Mouse (Mus musculus): ENCODE results near the gene Sp2. TPM values are rescaled to one million over a fixed set of nuclear protein-coding genes. Genes with fewer than 3 reads are reported as not detected.

Gene Sp2
- 15.7 and 17.9 TPM in 2 replicates for polyA plus RNA-seq (2015; fragmentation: Nextera tagmentation; extraction: Ambion mirVana)

GRCm38 (mm10) chr11:96982859-96983258, at the start of gene Sp2:
Sp2 (minus strand) TSS chr11:96982959.
- H3K4me1 ChIP-seq = peaks cover 15% of the 10 kb centered on the region
- H3K4me3 ChIP-seq = no peak within 1 kb of the TSS
- H3K27me3 ChIP-seq = peaks cover 5% of the 10 kb centered on the region; the same call in 1 of the 2 replicates
- no peak for ATAC-seq (ENCODE audit: borderline replicate concordance, extremely low read depth, low FRiP score, low TSS enrichment)
- no peak within 1 kb of the TSS for H3K4me2 ChIP-seq
- WGBS = 68% methylated on average over 7 of the region's 7 CpGs
- no peak within 1 kb of the TSS for H3K27ac ChIP-seq
- H3K36me3 ChIP-seq = no peaks in the 10 kb centered on the region
- no peak within 1 kb of the TSS for H3K9ac ChIP-seq
- H3K9me3 ChIP-seq = no peaks in the 10 kb centered on the region

DNA sequence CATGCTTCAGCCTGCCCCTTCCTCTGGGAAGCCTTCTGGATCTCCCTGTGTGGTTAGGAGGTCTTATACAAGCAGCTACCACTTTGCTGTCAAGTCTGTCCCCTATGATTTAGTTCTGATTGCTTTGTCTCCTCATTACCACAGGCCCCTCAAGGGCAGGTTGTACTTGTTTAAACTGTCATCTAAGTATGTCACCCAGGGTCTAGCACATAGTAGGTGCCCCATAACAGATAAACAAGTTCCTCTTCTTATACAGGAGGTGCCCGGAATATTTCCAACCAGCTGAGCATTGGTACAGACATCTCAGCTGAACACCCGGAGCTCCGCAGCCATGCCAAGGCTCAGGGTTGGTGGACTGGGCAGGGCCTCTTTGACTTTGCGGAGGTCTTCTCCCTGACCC, 49.7 kb upstream of the Sp2 start:
- WGBS = 96% methylated on average over 4 of the region's 4 CpGs
- no peaks in the 10 kb centered on the region for H3K27me3 ChIP-seq
- H3K9ac ChIP-seq = no peak overlapping the region
- no peak overlapping the region for H3K4me3 ChIP-seq
- no peak overlapping the region for H3K4me2 ChIP-seq
- no peaks in the 10 kb centered on the region for H3K9me3 ChIP-seq
- no peaks in the 10 kb centered on the region for H3K36me3 ChIP-seq
- H3K4me1 ChIP-seq = peaks cover 12% of the 10 kb centered on the region
- ATAC-seq (ENCODE audit: borderline replicate concordance, extremely low read depth, low FRiP score, low TSS enrichment) = no peak
- H3K27ac ChIP-seq = no peak overlapping the region

DNA sequence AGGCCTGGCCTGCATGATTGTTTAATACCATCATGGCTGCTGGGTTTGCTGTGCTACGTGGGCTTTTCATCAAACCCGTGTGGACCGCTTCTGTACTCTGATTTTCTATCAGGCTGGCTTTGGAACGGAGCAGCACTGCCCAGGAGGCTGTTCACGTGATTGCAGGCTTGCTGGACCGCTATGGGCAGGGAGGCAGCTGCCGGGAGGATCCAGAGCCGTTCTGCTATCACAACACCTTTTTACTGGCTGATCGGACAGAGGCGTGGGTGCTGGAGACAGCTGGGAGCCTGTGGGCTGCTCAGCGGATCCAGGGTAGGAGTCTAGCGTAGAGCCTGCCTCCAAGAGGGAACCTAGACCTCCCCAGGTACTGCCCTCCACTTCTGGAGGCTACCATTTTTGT, 49.2 kb upstream of the Sp2 start:
- Histone ChIP-seq H3K4me2 (no peak overlapping the region), H3K9me3 (no peaks in the 10 kb centered on the region), H3K4me3 (no peak overlapping the region), H3K27me3 (no peaks in the 10 kb centered on the region), H3K27ac (no peak overlapping the region), H3K36me3 (no peaks in the 10 kb centered on the region), H3K9ac (no peak overlapping the region), H3K4me1 (peaks cover 12% of the 10 kb centered on the region)
- ATAC-seq (ENCODE audit: borderline replicate concordance, extremely low read depth, low FRiP score, low TSS enrichment) = no peak
- 69% methylated on average over 12 of the region's 12 CpGs for WGBS

DNA sequence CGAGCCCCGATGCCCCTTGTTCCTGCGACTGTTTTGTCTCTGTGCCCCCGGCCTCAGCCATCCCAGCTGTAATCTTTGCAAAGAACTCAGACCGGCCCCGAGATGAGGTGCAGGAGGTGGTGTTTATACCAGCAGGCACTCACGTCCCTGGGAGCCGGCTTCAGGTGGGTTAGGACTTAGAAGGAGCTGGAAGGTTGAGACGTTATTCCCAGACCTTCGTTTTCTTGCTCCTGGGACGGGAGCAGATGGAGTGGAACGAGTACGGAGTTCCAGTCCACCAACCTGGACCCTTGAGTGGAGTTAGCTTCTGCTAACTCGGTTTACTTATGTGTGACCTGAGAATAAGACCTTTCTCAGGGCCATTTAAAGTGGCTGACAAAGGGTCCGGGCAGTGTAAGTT, 47.7 kb upstream of the Sp2 start:
- Histone ChIP-seq H3K27me3 (no peaks in the 10 kb centered on the region), H3K4me3 (peak overlapping the region; percentile 57), H3K9me3 (no peaks in the 10 kb centered on the region), H3K27ac (peak overlapping the region; percentile 84), H3K9ac (peak overlapping the region; percentile 60), H3K4me2 (peak overlapping the region; percentile 81), H3K36me3 (no peaks in the 10 kb centered on the region), H3K4me1 (peaks cover 17% of the 10 kb centered on the region)
- WGBS = 12% methylated on average over 15 of the region's 15 CpGs
- ATAC-seq (ENCODE audit: borderline replicate concordance, extremely low read depth, low FRiP score, low TSS enrichment) = no peak

DNA sequence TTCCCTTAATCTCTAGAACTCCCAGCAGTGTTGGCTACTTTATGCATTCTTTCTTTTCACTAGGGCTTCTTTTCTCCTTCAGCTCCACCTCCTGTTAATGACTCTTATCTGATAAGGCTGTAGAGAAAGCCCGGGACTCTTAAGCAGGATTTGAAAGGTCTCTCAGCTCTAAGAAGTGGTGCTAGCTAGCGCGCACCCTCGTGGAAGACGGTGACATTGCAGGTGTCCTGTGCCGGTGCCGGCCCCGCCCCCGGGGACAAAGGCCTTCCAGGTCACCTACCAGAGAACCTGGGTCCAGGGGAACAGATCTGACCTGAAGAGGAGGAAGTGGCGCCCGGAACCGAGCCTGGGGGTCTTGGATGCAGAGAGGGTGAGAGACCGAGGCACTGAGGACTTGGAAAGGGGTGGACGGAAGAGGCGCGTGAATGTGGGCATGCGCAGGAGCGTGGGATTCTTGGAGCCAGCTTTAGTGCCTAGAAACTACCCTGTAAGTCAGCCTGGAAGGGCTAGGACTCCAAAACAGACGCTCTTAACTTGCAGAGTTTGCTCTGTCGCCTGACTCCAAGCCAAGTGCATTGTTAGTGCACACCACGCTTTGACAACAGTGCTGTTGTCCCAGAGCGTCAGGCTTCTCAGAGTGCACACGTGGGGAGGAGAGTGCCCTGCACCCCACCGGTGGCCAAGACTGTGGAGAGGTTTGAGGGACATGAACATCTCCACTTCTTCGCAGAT, 47.1 kb upstream of the Sp2 start, which contains the start of gene Scrn2:
Gene Scrn2, plus strand, starts transcription at position 253 of the 732 bp plus-strand sequence.
- Histone ChIP-seq H3K9ac (peak within 1 kb of the TSS; percentile 60), H3K4me3 (peak within 1 kb of the TSS; percentile 57), H3K4me1 (peaks cover 19% of the 10 kb centered on the region), H3K4me2 (peak within 1 kb of the TSS; percentile 81), H3K36me3 (no peaks in the 10 kb centered on the region), H3K27me3 (0 out of 2 replicates have a peak, but pooled peaks cover 3% of the 10 kb centered on the region), H3K27ac (peak within 1 kb of the TSS; percentile 84), H3K9me3 (no peaks in the 10 kb centered on the region)
- peak; percentile 76 for ATAC-seq (ENCODE audit: borderline replicate concordance, extremely low read depth, low FRiP score, low TSS enrichment)
- under 1% methylated on average over 25 of the region's 25 CpGs for WGBS

DNA sequence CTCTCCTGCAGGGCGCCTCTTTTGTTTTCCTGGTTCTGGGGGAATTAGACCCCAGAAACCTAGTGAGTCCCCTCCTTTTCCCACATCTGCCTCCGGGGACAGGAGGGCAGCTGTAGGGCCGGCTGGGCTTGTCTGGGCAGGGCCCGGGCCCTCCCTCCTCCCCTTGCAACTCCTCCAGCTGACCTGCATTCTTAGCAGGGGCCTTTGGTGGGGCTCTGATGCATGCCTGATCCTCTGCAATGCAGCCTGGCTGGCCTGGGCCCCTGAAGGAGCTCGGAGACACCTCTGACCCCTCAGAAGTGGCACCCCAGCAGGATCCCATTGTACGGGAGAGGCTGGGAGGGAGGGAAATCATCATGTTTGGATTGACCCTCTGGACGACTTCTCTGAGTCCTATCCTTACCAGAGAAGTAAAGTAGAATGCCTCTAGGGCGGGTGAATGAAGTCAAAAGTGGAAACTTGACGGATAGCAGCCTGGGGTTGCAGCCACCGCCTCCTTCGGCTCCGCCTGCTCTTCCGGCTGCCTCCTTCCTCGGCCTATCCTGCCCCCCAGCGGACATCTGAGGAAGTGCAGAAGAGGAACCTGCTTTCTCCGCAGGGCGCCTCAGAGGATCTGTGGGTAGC, 43.1 kb upstream of the Sp2 start:
- WGBS = 5% methylated on average over 17 of the region's 17 CpGs
- no peaks in the 10 kb centered on the region for H3K36me3 ChIP-seq
- H3K9ac ChIP-seq = peak overlapping the region; percentile 42
- H3K4me3 ChIP-seq = peak overlapping the region; percentile 27
- H3K9me3 ChIP-seq = no peaks in the 10 kb centered on the region
- peaks cover 34% of the 10 kb centered on the region for H3K4me1 ChIP-seq
- H3K27ac ChIP-seq = peak overlapping the region; percentile 82
- peak overlapping the region; percentile 50 for H3K4me2 ChIP-seq
- ATAC-seq (ENCODE audit: borderline replicate concordance, extremely low read depth, low FRiP score, low TSS enrichment) = peak; percentile 60; the same call in 1 of the 2 replicates
- peaks cover 40% of the 10 kb centered on the region for H3K27me3 ChIP-seq

GRCm38 (mm10) chr11:97024977-97025376, 42.2 kb upstream of the Sp2 start:
- H3K9me3 ChIP-seq = no peaks in the 10 kb centered on the region
- ATAC-seq (ENCODE audit: borderline replicate concordance, extremely low read depth, low FRiP score, low TSS enrichment) = no peak
- H3K36me3 ChIP-seq = no peaks in the 10 kb centered on the region
- no peak overlapping the region for H3K9ac ChIP-seq
- H3K27ac ChIP-seq = no peak overlapping the region
- H3K4me1 ChIP-seq = peaks cover 26% of the 10 kb centered on the region
- no peak overlapping the region for H3K4me3 ChIP-seq
- H3K27me3 ChIP-seq = peaks cover 49% of the 10 kb centered on the region
- H3K4me2 ChIP-seq = no peak overlapping the region
- 42% methylated on average over 10 of the region's 10 CpGs for WGBS

DNA sequence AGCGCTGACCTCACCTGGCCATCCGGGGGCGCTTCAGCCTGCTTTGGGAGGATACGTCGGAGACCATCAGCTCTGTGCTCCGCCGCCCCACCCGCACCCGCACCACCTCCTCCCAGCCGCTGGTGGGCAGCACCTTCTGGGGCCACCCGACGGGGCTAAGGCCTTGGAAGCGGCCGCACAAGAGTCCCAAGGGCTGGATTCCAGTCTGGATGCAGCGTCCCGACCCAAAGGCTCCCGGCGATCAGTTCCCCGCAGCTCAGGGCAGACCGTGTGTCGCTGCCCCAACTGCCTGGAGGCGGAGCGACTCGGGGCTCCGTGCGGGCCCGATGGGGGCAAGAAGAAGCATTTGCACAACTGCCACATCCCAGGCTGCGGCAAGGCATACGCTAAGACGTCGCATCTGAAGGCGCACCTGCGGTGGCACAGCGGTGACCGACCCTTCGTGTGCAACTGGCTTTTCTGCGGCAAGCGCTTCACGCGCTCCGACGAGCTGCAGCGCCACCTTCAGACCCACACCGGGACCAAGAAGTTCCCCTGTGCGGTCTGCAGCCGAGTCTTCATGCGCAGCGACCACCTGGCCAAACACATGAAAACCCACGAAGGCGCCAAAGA, 39.2 kb upstream of the Sp2 start:
- ATAC-seq (ENCODE audit: borderline replicate concordance, extremely low read depth, low FRiP score, low TSS enrichment) = peak; percentile 35
- Histone ChIP-seq H3K9me3 (no peaks in the 10 kb centered on the region), H3K4me2 (peak overlapping the region; percentile 95), H3K36me3 (no peaks in the 10 kb centered on the region), H3K4me3 (peak overlapping the region; percentile 52), H3K27ac (no peak overlapping the region), H3K4me1 (peaks cover 44% of the 10 kb centered on the region), H3K27me3 (peaks cover 77% of the 10 kb centered on the region), H3K9ac (peak overlapping the region; percentile 50)
- WGBS = 2% methylated on average over 50 of the region's 50 CpGs

DNA sequence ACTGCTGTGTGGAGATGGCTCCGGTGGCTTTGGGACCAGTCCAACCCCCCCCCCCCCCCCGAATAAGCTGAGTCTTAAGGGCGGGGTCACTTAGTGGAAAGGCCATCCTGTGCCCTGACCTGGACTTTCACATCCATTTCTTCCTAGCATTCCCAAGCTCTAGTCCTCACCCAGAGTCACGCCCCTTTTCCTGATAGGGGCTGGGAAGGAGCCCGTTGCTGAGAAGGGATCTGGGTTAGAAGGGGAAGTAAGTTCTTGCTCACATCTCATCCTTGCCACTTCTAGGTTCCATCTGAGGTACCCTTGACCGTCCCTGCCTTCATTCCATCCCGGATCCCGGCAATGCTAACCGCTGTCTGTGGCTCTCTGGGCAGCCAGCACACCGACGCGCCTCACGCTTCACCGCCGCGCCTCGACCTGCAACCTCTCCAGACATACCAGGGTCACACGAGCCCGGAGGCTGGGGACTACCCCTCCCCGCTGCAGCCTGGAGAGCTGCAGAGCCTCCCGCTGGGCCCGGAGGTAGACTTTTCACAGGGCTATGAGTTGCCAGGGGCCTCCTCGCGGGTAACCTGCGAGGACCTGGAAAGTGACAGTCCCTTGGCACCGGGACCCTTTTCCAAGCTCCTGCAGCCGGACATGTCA, 38.5 kb upstream of the Sp2 start:
- Histone ChIP-seq H3K27me3 (peaks cover 84% of the 10 kb centered on the region), H3K4me2 (peak overlapping the region; percentile 95)

DNA sequence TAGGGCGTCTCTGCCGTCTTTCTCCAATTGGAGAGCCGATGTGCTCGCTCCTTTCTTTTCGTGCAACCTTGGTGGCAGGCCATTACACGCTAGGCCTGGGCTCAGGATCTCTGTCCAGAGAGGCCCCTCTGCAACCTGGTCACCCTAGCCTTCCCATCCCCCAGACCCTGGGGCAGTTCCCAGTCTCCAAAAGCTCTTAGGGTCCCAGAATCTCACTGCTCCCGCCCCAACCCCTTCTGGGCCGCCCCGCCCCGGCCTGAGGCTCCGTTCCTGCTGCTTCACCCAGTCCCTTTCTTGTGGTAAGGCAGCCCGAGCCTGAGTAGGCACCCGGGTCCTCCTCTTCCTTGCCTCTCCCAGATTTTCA, 36.6 kb upstream of the Sp2 start:
- WGBS = 15% methylated on average over 13 of the region's 13 CpGs
- Histone ChIP-seq H3K9me3 (no peaks in the 10 kb centered on the region), H3K4me2 (peak overlapping the region; percentile 69), H3K4me1 (peaks cover 37% of the 10 kb centered on the region), H3K36me3 (no peaks in the 10 kb centered on the region), H3K27ac (no peak overlapping the region), H3K4me3 (peak overlapping the region; percentile 42), H3K27me3 (peaks cover 95% of the 10 kb centered on the region), H3K9ac (no peak overlapping the region)
- ATAC-seq (ENCODE audit: borderline replicate concordance, extremely low read depth, low FRiP score, low TSS enrichment) = no peak

More for the DNA sequence above, 38.5 kb upstream of the Sp2 start:
- no peak for ATAC-seq (ENCODE audit: borderline replicate concordance, extremely low read depth, low FRiP score, low TSS enrichment)
- Histone ChIP-seq H3K4me3 (peak overlapping the region; percentile 52), H3K9ac (peak overlapping the region; percentile 50; the same call in 1 of the 2 replicates), H3K9me3 (no peaks in the 10 kb centered on the region), H3K4me1 (peaks cover 44% of the 10 kb centered on the region), H3K27ac (no peak overlapping the region), H3K36me3 (no peaks in the 10 kb centered on the region)
- WGBS = 3% methylated on average over 27 of the region's 27 CpGs

- H3K4me2 ChIP-seq = peak overlapping the region; percentile 69
- no peak overlapping the region for H3K27ac ChIP-seq
- under 1% methylated on average over 59 of the region's 68 CpGs for WGBS
- peak; percentile 5; the same call in 1 of the 2 replicates for ATAC-seq (ENCODE audit: borderline replicate concordance, extremely low read depth, low FRiP score, low TSS enrichment)
- peak overlapping the region; percentile 42 for H3K4me3 ChIP-seq
- H3K9ac ChIP-seq = no peak overlapping the region
- no peaks in the 10 kb centered on the region for H3K36me3 ChIP-seq
- H3K27me3 ChIP-seq = peaks cover 95% of the 10 kb centered on the region
- H3K9me3 ChIP-seq = no peaks in the 10 kb centered on the region
- peaks cover 37% of the 10 kb centered on the region for H3K4me1 ChIP-seq
Measured at GRCm38 (mm10) chr11:97018583-97019344, 36.0 kb upstream of the Sp2 start.

Data from lung, embryonic 15.5 days (tissue).